Mouse (Mus musculus): ENCODE results near the gene Lyl1. TPM values are rescaled to one million over a fixed set of nuclear protein-coding genes. Genes with fewer than 3 reads are reported as not detected.

Gene Lyl1
- polyA plus RNA-seq, 1 experiment from 2014 or later, result 5.6 TPM

DNA sequence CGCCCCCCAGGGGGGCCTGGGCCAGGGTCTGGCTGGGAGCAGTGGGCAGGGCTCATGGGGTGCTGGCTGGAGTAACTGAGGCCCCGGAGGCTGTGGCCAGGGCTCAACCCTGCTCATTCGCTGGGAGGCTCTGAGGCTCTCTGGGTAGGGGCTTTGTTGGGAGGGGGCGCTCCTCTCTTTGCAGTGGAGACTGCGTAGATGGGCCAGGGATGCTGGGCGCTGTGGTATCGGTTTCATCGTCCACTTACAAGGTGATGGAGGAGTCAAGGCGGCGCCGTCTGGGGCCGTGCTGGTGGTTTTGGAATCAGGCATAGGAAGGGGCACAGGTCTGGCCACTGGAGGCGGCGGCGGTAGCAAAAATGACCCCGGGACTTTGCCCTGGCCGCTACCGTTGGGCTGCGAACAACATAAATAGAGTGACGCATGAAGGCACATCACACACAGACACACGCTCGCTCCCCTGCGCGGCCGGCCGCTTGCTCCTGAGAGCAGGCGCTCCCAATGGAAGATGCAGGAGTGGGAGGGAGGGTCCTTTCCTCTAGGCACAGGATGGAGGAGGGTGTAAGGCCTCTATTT is 14.7 kb downstream of the Lyl1 start:
- Histone ChIP-seq H3K9ac (no peak overlapping the region), H3K4me2 (no peak overlapping the region), H3K27ac (peak overlapping the region; percentile 78), H3K4me1 (peaks cover 90% of the 10 kb centered on the region), H3K36me3 (peaks cover 63% of the 10 kb centered on the region), H3K9me3 (no peaks in the 10 kb centered on the region), H3K4me3 (no peak overlapping the region), H3K27me3 (no peaks in the 10 kb centered on the region; the same call in 1 of the 2 replicates)
- 17% methylated on average over 27 of the region's 27 CpGs for WGBS
- ATAC-seq (ENCODE audit: insufficient number of reproducible peaks, low FRiP score, low TSS enrichment, low read depth), result no peak

GRCm38 (mm10) chr8:84716790-84717189 is 15.5 kb downstream of the Lyl1 start:
- Histone ChIP-seq H3K4me3 (no peak overlapping the region), H3K27me3 (no peaks in the 10 kb centered on the region; the same call in 1 of the 2 replicates), H3K9ac (no peak overlapping the region), H3K9me3 (no peaks in the 10 kb centered on the region), H3K4me1 (peaks cover 90% of the 10 kb centered on the region), H3K4me2 (no peak overlapping the region), H3K36me3 (peaks cover 63% of the 10 kb centered on the region), H3K27ac (peak overlapping the region; percentile 77)
- WGBS, result 58% methylated on average over 11 of the region's 11 CpGs
- ATAC-seq (ENCODE audit: insufficient number of reproducible peaks, low FRiP score, low TSS enrichment, low read depth), result no peak

- Histone ChIP-seq H3K4me3 (no peak overlapping the region), H3K9me3 (no peaks in the 10 kb centered on the region), H3K27ac (0 out of 2 replicates have a peak overlapping the region, but pooled peaks have one; percentile 9), H3K4me1 (peaks cover 91% of the 10 kb centered on the region), H3K4me2 (no peak overlapping the region), H3K36me3 (peaks cover 63% of the 10 kb centered on the region), H3K9ac (no peak overlapping the region), H3K27me3 (no peaks in the 10 kb centered on the region; the same call in 1 of the 2 replicates)
- ATAC-seq (ENCODE audit: insufficient number of reproducible peaks, low FRiP score, low TSS enrichment, low read depth), result no peak
- 76% methylated on average over 5 of the region's 5 CpGs for WGBS
Observed at GRCm38 (mm10) chr8:84718476-84718875, 17.2 kb downstream of the Lyl1 start.

- no peak overlapping the region for H3K9ac ChIP-seq
Observed at GRCm38 (mm10) chr8:84718959-84719690, 17.9 kb downstream of the Lyl1 start.

DNA sequence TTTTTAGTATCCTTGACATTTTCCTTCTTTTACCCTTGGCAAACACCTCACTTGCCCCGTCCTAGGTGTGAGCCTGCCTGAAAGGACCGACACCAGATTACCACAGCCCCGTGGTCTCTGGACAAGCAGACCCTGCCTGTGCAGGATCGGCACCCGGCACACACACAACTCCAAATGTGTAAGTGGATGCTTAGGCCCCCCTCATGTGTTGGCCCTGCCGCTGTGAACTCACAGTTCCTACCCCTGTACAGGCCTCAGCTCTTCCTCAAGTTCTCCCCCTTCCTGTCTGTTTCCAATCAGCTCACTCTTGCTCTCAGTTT is 21.2 kb downstream of the Lyl1 start:
- Histone ChIP-seq H3K27me3 (no peaks in the 10 kb centered on the region), H3K9ac (no peak overlapping the region), H3K27ac (peak overlapping the region; percentile 98), H3K4me3 (0 out of 2 replicates have a peak overlapping the region, but pooled peaks have one; percentile 16), H3K4me1 (peaks cover 93% of the 10 kb centered on the region), H3K4me2 (peak overlapping the region; percentile 47), H3K9me3 (no peaks in the 10 kb centered on the region), H3K36me3 (peaks cover 77% of the 10 kb centered on the region)
- WGBS, result 15% methylated on average over 6 of the region's 6 CpGs
- no peak for ATAC-seq (ENCODE audit: insufficient number of reproducible peaks, low FRiP score, low TSS enrichment, low read depth)

More at GRCm38 (mm10) chr8:84718959-84719690, 17.9 kb downstream of the Lyl1 start:
- ATAC-seq (ENCODE audit: insufficient number of reproducible peaks, low FRiP score, low TSS enrichment, low read depth), result no peak
- Histone ChIP-seq H3K9me3 (no peaks in the 10 kb centered on the region), H3K27ac (peak overlapping the region; percentile 9; the same call in 1 of the 2 replicates), H3K27me3 (no peaks in the 10 kb centered on the region; the same call in 1 of the 2 replicates), H3K36me3 (peaks cover 62% of the 10 kb centered on the region), H3K4me1 (peaks cover 91% of the 10 kb centered on the region), H3K4me3 (no peak overlapping the region), H3K4me2 (no peak overlapping the region)
- WGBS, result 60% methylated on average over 5 of the region's 5 CpGs

GRCm38 (mm10) chr8:84722850-84723570 is 21.8 kb downstream of the Lyl1 start, which contains the start of gene G430095P16Rik:
TSS of gene G430095P16Rik (plus strand) at chr8:84723007.
- no peaks in the 10 kb centered on the region for H3K27me3 ChIP-seq
- H3K4me2 ChIP-seq, result peak within 1 kb of the TSS; percentile 47
- 4% methylated on average over 10 of the region's 10 CpGs for WGBS
- H3K4me3 ChIP-seq, result peak within 1 kb of the TSS; percentile 16
- H3K9me3 ChIP-seq, result no peaks in the 10 kb centered on the region
- H3K27ac ChIP-seq, result peak within 1 kb of the TSS; percentile 98
- peak; percentile 92 for ATAC-seq (ENCODE audit: insufficient number of reproducible peaks, low FRiP score, low TSS enrichment, low read depth)
- no peak within 1 kb of the TSS for H3K9ac ChIP-seq
- H3K4me1 ChIP-seq, result peaks cover 92% of the 10 kb centered on the region
- H3K36me3 ChIP-seq, result peaks cover 76% of the 10 kb centered on the region

- Histone ChIP-seq H3K9me3 (no peaks in the 10 kb centered on the region), H3K4me3 (peak overlapping the region; percentile 16), H3K4me1 (peaks cover 95% of the 10 kb centered on the region), H3K27ac (peak overlapping the region; percentile 98), H3K9ac (no peak overlapping the region), H3K4me2 (peak overlapping the region; percentile 47), H3K27me3 (no peaks in the 10 kb centered on the region), H3K36me3 (peaks cover 78% of the 10 kb centered on the region)
- 7% methylated on average over 7 of the region's 7 CpGs for WGBS
- ATAC-seq (ENCODE audit: insufficient number of reproducible peaks, low FRiP score, low TSS enrichment, low read depth), result no peak
Observed at GRCm38 (mm10) chr8:84723571-84723900, 22.3 kb downstream of the Lyl1 start.

DNA sequence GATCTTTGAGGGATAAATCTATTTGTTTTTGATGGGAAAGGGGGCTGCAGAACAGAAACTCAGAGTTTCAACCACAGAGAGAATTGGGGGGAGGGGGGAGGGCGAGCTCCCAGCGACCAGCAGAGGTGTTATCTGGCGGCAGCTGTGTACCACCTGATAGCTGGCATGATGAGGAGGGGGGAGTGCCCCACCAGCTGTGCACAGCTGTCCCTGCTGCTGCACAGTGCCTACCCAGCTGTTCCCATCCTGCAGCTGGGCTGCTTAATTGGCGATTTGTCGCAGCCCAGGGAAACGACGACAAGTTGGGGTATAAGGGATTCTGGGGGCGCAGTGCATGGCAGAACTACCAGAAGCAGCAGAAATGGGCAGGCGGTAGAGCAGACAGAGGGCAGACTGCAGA is 23.4 kb downstream of the Lyl1 start:
- Histone ChIP-seq H3K9me3 (no peaks in the 10 kb centered on the region), H3K9ac (no peak overlapping the region), H3K36me3 (peaks cover 67% of the 10 kb centered on the region), H3K4me2 (no peak overlapping the region), H3K4me1 (peaks cover 96% of the 10 kb centered on the region), H3K27me3 (no peaks in the 10 kb centered on the region), H3K27ac (peak overlapping the region; percentile 98), H3K4me3 (no peak overlapping the region)
- WGBS, result 25% methylated on average over 9 of the region's 9 CpGs
- ATAC-seq (ENCODE audit: insufficient number of reproducible peaks, low FRiP score, low TSS enrichment, low read depth), result no peak

DNA sequence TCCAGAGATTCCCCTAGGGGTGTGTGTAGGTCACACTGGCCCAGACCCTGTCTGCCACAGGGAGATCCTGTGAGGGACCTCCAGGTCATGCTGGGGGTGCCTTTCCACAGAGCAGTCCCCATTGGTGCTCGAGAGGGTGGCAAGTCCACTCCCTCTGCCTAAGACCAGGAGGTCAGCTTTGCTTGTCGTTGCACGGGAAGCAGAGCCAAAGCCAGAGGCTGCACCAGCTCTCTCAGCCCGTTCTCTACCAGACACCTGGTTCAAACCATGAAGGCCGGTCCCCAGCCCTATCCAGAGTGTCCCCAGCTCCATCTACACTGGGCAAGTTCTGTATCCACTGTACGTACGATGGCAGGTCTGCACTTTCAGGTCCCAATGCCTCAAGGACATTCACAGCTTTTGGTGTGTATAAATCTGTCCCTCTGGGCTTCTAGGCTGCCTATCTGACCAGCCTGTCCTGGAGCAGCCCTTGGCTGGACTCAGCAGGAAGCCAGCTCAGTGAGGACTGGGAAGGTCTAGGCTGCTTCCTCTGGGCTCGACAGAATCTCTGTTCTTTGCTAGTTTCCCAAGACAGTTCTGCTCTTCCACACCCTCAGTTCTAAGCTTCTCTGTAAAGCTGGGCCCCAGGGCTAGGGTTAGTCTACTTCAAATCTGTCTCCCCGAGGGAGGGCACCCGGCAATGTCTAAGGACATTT is 24.1 kb downstream of the Lyl1 start:
- Histone ChIP-seq H3K4me1 (peaks cover 96% of the 10 kb centered on the region), H3K4me2 (no peak overlapping the region), H3K27ac (peak overlapping the region; percentile 98), H3K36me3 (peaks cover 60% of the 10 kb centered on the region), H3K9ac (no peak overlapping the region), H3K9me3 (no peaks in the 10 kb centered on the region), H3K4me3 (no peak overlapping the region), H3K27me3 (no peaks in the 10 kb centered on the region)
- WGBS, result 39% methylated on average over 10 of the region's 10 CpGs
- ATAC-seq (ENCODE audit: insufficient number of reproducible peaks, low FRiP score, low TSS enrichment, low read depth), result no peak

DNA sequence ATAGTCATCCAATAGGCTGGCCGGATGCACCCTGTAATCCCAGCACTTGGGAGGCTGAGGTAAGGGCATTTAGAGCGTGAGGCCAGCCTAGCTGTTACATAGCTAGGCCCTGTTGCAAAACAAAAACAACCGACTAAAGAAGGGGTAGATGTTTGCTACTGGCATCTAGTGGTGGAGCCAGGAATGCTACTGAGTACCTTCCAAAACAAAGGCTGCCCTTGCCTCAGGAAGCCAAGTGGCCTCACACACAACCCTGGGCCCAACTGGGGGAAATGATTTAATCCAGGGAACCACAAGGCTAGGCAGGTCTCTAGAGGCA is 24.6 kb downstream of the Lyl1 start:
- WGBS, result 13% methylated on average over 3 of the region's 3 CpGs
- Histone ChIP-seq H3K9me3 (no peaks in the 10 kb centered on the region), H3K27me3 (no peaks in the 10 kb centered on the region), H3K4me3 (no peak overlapping the region), H3K4me1 (peaks cover 96% of the 10 kb centered on the region), H3K27ac (peak overlapping the region; percentile 98), H3K4me2 (no peak overlapping the region), H3K36me3 (peaks cover 55% of the 10 kb centered on the region), H3K9ac (no peak overlapping the region)
- no peak for ATAC-seq (ENCODE audit: insufficient number of reproducible peaks, low FRiP score, low TSS enrichment, low read depth)

DNA sequence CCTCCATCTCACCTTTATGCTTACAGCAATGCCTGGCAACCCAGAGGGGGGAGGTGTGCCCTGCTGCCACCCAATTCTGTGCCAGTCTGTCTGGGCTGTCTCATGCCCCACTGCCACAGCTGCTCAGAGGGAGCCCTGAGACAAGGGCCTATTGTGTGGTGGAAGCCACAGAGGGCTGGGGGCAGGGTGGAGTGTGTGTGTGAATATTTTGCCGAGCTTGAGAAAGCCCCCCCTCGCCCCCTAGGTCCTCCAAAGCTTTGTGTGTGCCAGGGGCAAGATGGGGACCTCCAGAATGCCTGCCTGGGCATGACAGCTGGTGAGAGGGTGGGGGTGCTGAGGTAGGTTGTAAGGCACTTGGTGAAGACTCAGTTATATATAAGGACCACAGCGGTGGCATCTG is 27.2 kb downstream of the Lyl1 start:
- ATAC-seq (ENCODE audit: insufficient number of reproducible peaks, low FRiP score, low TSS enrichment, low read depth), result no peak
- H3K36me3 ChIP-seq, result peaks cover 46% of the 10 kb centered on the region
- no peak overlapping the region for H3K4me3 ChIP-seq
- H3K4me1 ChIP-seq, result peaks cover 96% of the 10 kb centered on the region
- H3K9ac ChIP-seq, result no peak overlapping the region
- H3K9me3 ChIP-seq, result no peaks in the 10 kb centered on the region
- H3K27ac ChIP-seq, result peak overlapping the region; percentile 63
- 56% methylated on average over 3 of the region's 3 CpGs for WGBS
- H3K27me3 ChIP-seq, result no peaks in the 10 kb centered on the region
- H3K4me2 ChIP-seq, result no peak overlapping the region
